Mouse (Mus musculus) heart, embryonic 15.5 days (tissue): ENCODE measurements at regions not wholly inside any gene's neighbourhood (a gene's known extent, or its start where the extent isn't known, plus 50 kb on each side); places are given as distances from the start of the nearest gene placed in this dataset.

Source experiments
- ATAC-seq: fragments of 200-750 bp; cut with Nextera tagmentation; replicated peaks from 2 replicates; pipeline ENCODE4 v1.8.0; 2017; ENCODE audit warnings: low read depth, moderate TSS enrichment; ENCODE audit not compliant: insufficient number of reproducible peaks, insufficient read depth, low FRiP score
- H3K27ac ChIP-seq: fragments of 300-500 bp; sonication (generic); 2 replicates; pipeline ENCODE4 v1.5.1; 2015; ENCODE audit warnings: mild to moderate bottlenecking, inconsistent platforms
- H3K27me3 ChIP-seq: fragments of 300-500 bp; sonication (generic); 2 replicates; pipeline ENCODE4 v1.6.1; 2015; ENCODE audit warnings: inconsistent platforms
- H3K36me3 ChIP-seq: fragments of 300-500 bp; sonication (generic); 2 replicates; pipeline ENCODE4 v1.6.1; 2015; ENCODE audit warnings: mild to moderate bottlenecking, inconsistent platforms
- H3K4me1 ChIP-seq: fragments of 300-500 bp; sonication (generic); replicated peaks from 2 replicates; pipeline ENCODE4 v1.6.1; 2015; ENCODE audit warnings: inconsistent platforms
- H3K4me2 ChIP-seq: fragments of 300-500 bp; sonication (generic); 2 replicates; pipeline ENCODE4 v1.6.1; 2015; ENCODE audit warnings: inconsistent platforms, mild to moderate bottlenecking, moderate library complexity
- H3K4me3 ChIP-seq: fragments of 300-500 bp; sonication (generic); 2 replicates; pipeline ENCODE4 v1.5.1; 2015; ENCODE audit warnings: mild to moderate bottlenecking, inconsistent platforms
- H3K9ac ChIP-seq: fragments of 300-500 bp; sonication (generic); 2 replicates; pipeline ENCODE4 v1.6.1; 2015; ENCODE audit warnings: mild to moderate bottlenecking, inconsistent platforms
- H3K9me3 ChIP-seq: fragments of 300-500 bp; sonication (generic); replicated peaks from 2 replicates; pipeline ENCODE4 v1.6.1; 2016; ENCODE audit warnings: inconsistent platforms
- WGBS: fragments of 180-500 bp; shearing (Covaris S2); methylation state at CpG from one replicate; pipeline ENCODE4 v1.1.7; 2015; ENCODE audit warnings: mixed read lengths; 5-methylcytosine and 5-hydroxymethylcytosine counted together

GRCm38 (mm10) chr8:93653913-93654705, 118.5 kb upstream of the Ces5a start:
- H3K27ac ChIP-seq: no peak overlapping the region
- no peaks in the 10 kb centered on the region for H3K9me3 ChIP-seq
- H3K4me1 ChIP-seq: no peaks in the 10 kb centered on the region
- H3K36me3 ChIP-seq: no peaks in the 10 kb centered on the region
- no peak overlapping the region for H3K9ac ChIP-seq
- no peak overlapping the region for H3K4me3 ChIP-seq
- 73% methylated on average over 14 of the region's 14 CpGs for WGBS
- H3K27me3 ChIP-seq: no peaks in the 10 kb centered on the region
- ATAC-seq: no peak
- H3K4me2 ChIP-seq: no peak overlapping the region

DNA sequence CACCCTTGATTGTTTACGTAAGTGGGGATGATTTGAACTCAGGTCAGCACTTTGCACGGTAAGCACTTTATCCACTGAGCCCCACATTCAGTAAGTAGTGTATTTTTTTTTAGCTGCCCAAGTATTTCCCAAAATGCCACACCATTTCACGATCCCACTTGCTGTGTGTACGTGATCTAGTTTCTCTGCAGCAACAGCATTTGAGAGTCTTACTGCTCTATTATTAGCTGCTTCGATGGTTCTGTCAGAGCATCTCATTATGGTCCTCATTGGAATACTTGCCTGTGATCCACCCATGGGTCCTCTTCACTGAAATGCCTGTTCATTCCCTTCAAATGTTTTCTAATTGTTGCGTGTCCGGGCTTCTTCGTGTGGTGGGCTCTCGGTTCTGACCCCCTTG, 120.1 kb upstream of the Ces5a start:
- H3K9me3 ChIP-seq: no peaks in the 10 kb centered on the region
- H3K9ac ChIP-seq: no peak overlapping the region
- H3K4me1 ChIP-seq: no peaks in the 10 kb centered on the region
- no peaks in the 10 kb centered on the region for H3K27me3 ChIP-seq
- no peak for ATAC-seq
- 75% methylated on average over 9 of the region's 9 CpGs for WGBS
- H3K4me2 ChIP-seq: no peak overlapping the region
- H3K27ac ChIP-seq: no peak overlapping the region
- no peak overlapping the region for H3K4me3 ChIP-seq
- no peaks in the 10 kb centered on the region for H3K36me3 ChIP-seq

- Histone ChIP-seq H3K4me1 (0 out of 2 replicates have a peak, but pooled peaks cover 2% of the 10 kb centered on the region), H3K4me3 (peak overlapping the region; percentile 37), H3K9me3 (no peaks in the 10 kb centered on the region), H3K4me2 (peak overlapping the region; percentile 61), H3K27me3 (no peaks in the 10 kb centered on the region), H3K27ac (no peak overlapping the region), H3K9ac (no peak overlapping the region), H3K36me3 (no peaks in the 10 kb centered on the region)
- 6% methylated on average over 15 of the region's 15 CpGs for WGBS
- peak; percentile 58; the same call in 1 of the 2 replicates for ATAC-seq
Observed at GRCm38 (mm10) chr8:93661739-93662138, 126.1 kb upstream of the Ces5a start.

- 65% methylated on average over 5 of the region's 5 CpGs for WGBS
- no peaks in the 10 kb centered on the region for H3K27me3 ChIP-seq
- peak overlapping the region; percentile 37; the same call in 1 of the 2 replicates for H3K4me3 ChIP-seq
- H3K9me3 ChIP-seq: no peaks in the 10 kb centered on the region
- peak overlapping the region; percentile 61 for H3K4me2 ChIP-seq
- H3K27ac ChIP-seq: no peak overlapping the region
- H3K4me1 ChIP-seq: 0 out of 2 replicates have a peak, but pooled peaks cover 2% of the 10 kb centered on the region
- ATAC-seq: no peak
- H3K9ac ChIP-seq: no peak overlapping the region
- no peaks in the 10 kb centered on the region for H3K36me3 ChIP-seq
Observed at GRCm38 (mm10) chr8:93662219-93662618, 126.6 kb upstream of the Ces5a start.

- Histone ChIP-seq H3K9ac (no peak overlapping the region), H3K9me3 (no peaks in the 10 kb centered on the region), H3K4me1 (peaks cover 8% of the 10 kb centered on the region; the same call in 1 of the 2 replicates), H3K27me3 (no peaks in the 10 kb centered on the region), H3K36me3 (no peaks in the 10 kb centered on the region), H3K27ac (no peak overlapping the region), H3K4me3 (no peak overlapping the region), H3K4me2 (no peak overlapping the region)
- 89% methylated on average over 4 of the region's 4 CpGs for WGBS
- ATAC-seq: no peak
Observed at GRCm38 (mm10) chr8:93663851-93664250, 128.2 kb upstream of the Ces5a start.

GRCm38 (mm10) chr8:93668306-93668705, 132.7 kb upstream of the Ces5a start:
- Histone ChIP-seq H3K9ac (no peak overlapping the region), H3K27ac (no peak overlapping the region), H3K4me2 (no peak overlapping the region), H3K36me3 (no peaks in the 10 kb centered on the region), H3K4me3 (no peak overlapping the region), H3K4me1 (peaks cover 6% of the 10 kb centered on the region; the same call in 1 of the 2 replicates), H3K27me3 (no peaks in the 10 kb centered on the region), H3K9me3 (no peaks in the 10 kb centered on the region)
- no peak for ATAC-seq
- WGBS: 45% methylated on average over 7 of the region's 7 CpGs

DNA sequence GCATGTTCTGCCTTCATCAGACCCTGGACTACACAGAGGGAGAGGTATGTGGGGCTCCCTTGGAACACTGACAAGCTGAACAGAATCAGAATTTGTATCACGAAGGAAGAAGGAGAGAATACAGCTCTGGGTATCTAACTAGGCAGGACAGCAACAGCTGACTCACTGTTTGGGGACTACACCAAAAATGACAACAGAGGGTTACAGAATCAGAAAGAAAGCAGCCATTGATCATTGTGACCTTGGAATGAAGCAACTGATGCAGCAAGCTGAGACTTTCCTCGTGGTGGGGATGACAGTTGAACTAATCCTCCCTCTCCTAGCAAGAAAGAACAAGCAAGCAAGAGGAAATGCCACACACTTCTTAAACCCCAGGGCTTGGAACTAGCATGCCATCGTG, 135.0 kb upstream of the Gnao1 start:
- H3K36me3 ChIP-seq: no peaks in the 10 kb centered on the region

DNA sequence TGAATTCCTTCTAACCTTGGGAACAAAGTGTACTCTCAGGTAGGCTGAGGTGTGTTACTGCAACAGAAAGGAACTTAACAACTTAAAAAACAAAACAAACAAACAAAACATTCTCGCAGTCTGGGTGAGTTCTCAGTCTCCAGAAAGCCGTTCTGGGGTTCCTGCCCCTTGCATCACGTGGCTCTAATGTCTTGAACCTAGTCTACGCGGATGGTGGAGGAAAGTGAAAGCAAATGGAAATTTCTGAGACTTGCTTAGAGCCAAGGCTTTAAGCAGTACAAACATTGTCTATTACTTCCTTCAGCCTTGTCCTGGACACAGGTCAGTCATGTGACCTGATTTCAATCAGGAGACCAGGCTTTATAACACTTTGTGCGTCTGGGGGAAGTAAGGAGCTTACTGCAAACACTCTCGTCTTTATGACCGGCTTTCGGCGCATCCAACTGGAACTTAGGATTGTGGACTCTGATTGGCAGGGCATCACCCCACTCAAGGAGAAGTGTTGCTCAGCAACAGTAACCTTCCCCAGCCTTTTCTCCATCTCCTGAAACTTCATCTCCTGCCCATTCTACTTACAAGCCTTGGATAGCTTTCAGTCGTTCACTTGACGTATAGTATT, 125.9 kb upstream of the Gnao1 start:
- H3K27me3 ChIP-seq: no peaks in the 10 kb centered on the region
- H3K27ac ChIP-seq: no peak overlapping the region
- 79% methylated on average over 12 of the region's 12 CpGs for WGBS
- H3K9ac ChIP-seq: no peak overlapping the region
- no peak overlapping the region for H3K4me3 ChIP-seq
- no peaks in the 10 kb centered on the region for H3K4me1 ChIP-seq
- no peak for ATAC-seq
- no peaks in the 10 kb centered on the region for H3K36me3 ChIP-seq
- no peak overlapping the region for H3K4me2 ChIP-seq
- H3K9me3 ChIP-seq: no peaks in the 10 kb centered on the region; the same call in 1 of the 2 replicates

More for the DNA sequence above, 135.0 kb upstream of the Gnao1 start:
- Histone ChIP-seq H3K9me3 (no peaks in the 10 kb centered on the region), H3K4me3 (no peak overlapping the region), H3K27me3 (no peaks in the 10 kb centered on the region), H3K27ac (no peak overlapping the region), H3K4me1 (no peaks in the 10 kb centered on the region), H3K4me2 (no peak overlapping the region), H3K9ac (no peak overlapping the region)
- WGBS: 66% methylated on average over 3 of the region's 3 CpGs
- no peak for ATAC-seq

GRCm38 (mm10) chr8:93684392-93684791, 125.4 kb upstream of the Gnao1 start:
- no peak overlapping the region for H3K4me3 ChIP-seq
- no peaks in the 10 kb centered on the region; the same call in 1 of the 2 replicates for H3K9me3 ChIP-seq
- H3K9ac ChIP-seq: no peak overlapping the region
- ATAC-seq: no peak
- WGBS: 93% methylated on average over 6 of the region's 6 CpGs
- H3K4me1 ChIP-seq: no peaks in the 10 kb centered on the region
- no peak overlapping the region for H3K27ac ChIP-seq
- H3K27me3 ChIP-seq: no peaks in the 10 kb centered on the region
- no peak overlapping the region for H3K4me2 ChIP-seq
- H3K36me3 ChIP-seq: no peaks in the 10 kb centered on the region

DNA sequence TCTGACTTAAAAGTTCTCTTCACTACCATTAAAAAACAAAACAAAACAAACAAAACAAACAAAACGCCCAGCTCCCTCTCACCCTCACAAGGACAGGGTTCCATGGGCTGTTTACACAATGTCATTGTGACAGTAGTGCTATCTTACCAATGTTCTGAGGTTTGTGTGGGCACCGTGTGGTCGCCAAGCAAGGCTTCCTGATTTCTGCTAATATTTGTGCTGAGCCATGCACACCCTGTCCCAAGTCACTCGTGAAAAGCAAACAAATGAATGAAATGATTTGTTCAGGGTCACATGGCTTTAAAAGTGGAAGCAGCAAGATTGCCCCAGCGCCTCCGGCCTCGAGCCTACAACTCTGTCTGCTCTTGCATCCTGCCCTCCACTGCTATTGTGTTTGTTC, 120.9 kb upstream of the Gnao1 start:
- ATAC-seq: no peak
- H3K9ac ChIP-seq: no peak overlapping the region
- no peaks in the 10 kb centered on the region for H3K27me3 ChIP-seq
- no peak overlapping the region for H3K4me3 ChIP-seq
- WGBS: 57% methylated on average over 7 of the region's 7 CpGs
- no peak overlapping the region for H3K27ac ChIP-seq
- H3K4me2 ChIP-seq: no peak overlapping the region
- no peaks in the 10 kb centered on the region for H3K9me3 ChIP-seq
- H3K4me1 ChIP-seq: no peaks in the 10 kb centered on the region
- H3K36me3 ChIP-seq: no peaks in the 10 kb centered on the region

- WGBS: 78% methylated on average over 4 of the region's 4 CpGs
- Histone ChIP-seq H3K9ac (no peak overlapping the region), H3K4me3 (no peak overlapping the region), H3K27ac (no peak overlapping the region), H3K9me3 (no peaks in the 10 kb centered on the region), H3K36me3 (no peaks in the 10 kb centered on the region), H3K4me2 (no peak overlapping the region), H3K4me1 (no peaks in the 10 kb centered on the region), H3K27me3 (no peaks in the 10 kb centered on the region)
- ATAC-seq: no peak
Observed at GRCm38 (mm10) chr8:93689832-93690471, 119.8 kb upstream of the Gnao1 start.
